Mouse (Mus musculus) left cerebral cortex, adult 9 months (tissue): Measurements from ENCODE around the gene Ganc.
A peak's percentile ranks its signal among the peaks of the same experiment; 100 is the strongest.

ENCODE experiments used
- DNase-seq, 2 experiments: peaks; one replicate each; pipeline ENCODE4 v3.0.0; 2022; ENCODE audit warnings: low spot score in 2 of 2

Ganc gene

GRCm38 (mm10) chr2:120403653-120403985 lies at the start of gene Ganc:
Gene Ganc (plus strand): TSS chr2:120403896.
- DNase-seq, result no peak

- no peak for DNase-seq
Observed at GRCm38 (mm10) chr2:120360425-120360824, 43.3 kb upstream of the Ganc start.

- no peak for DNase-seq
Observed at GRCm38 (mm10) chr2:120366501-120366900, 37.2 kb upstream of the Ganc start.

- DNase-seq, result no peak
Observed at GRCm38 (mm10) chr2:120367416-120368207, 36.1 kb upstream of the Ganc start.

- DNase-seq, result no peak
Observed at GRCm38 (mm10) chr2:120373858-120374257, 29.8 kb upstream of the Ganc start.

- DNase-seq, result no peak
Observed at GRCm38 (mm10) chr2:120386264-120386663, 17.4 kb upstream of the Ganc start.

- no peak for DNase-seq
Observed at GRCm38 (mm10) chr2:120387291-120387690, 16.4 kb upstream of the Ganc start.

- DNase-seq, result no peak
Observed at GRCm38 (mm10) chr2:120389376-120389775, 14.3 kb upstream of the Ganc start.

- no peak for DNase-seq
Observed at GRCm38 (mm10) chr2:120390934-120391333, 12.8 kb upstream of the Ganc start.

GRCm38 (mm10) chr2:120392406-120392805 lies 11.3 kb upstream of the Ganc start:
- DNase-seq, result no peak

GRCm38 (mm10) chr2:120397951-120398350 lies 5.7 kb upstream of the Ganc start:
- DNase-seq, result no peak

- no peak for DNase-seq
Observed at GRCm38 (mm10) chr2:120402813-120403212, 883 bp upstream of the Ganc start.

- peak; percentile 91 to 97 for DNase-seq
Observed at GRCm38 (mm10) chr2:120403986-120404822, 508 bp downstream of the Ganc start, which contains the start of gene Tmem87a. Gene Tmem87a (minus strand): TSS chr2:120404113.

GRCm38 (mm10) chr2:120404823-120405765 lies 1.4 kb downstream of the Ganc start:
- no peak for DNase-seq

GRCm38 (mm10) chr2:120411096-120411628 lies 7.5 kb downstream of the Ganc start:
- no peak for DNase-seq

GRCm38 (mm10) chr2:120414113-120414512 lies 10.4 kb downstream of the Ganc start:
- no peak for DNase-seq

GRCm38 (mm10) chr2:120414738-120415414 lies 11.2 kb downstream of the Ganc start:
- peak in 1 of 2 experiments; percentile 40 for DNase-seq

- DNase-seq, result no peak
Observed at GRCm38 (mm10) chr2:120424386-120424785, 20.7 kb downstream of the Ganc start.

- no peak for DNase-seq
Observed at GRCm38 (mm10) chr2:120444486-120444885, 40.8 kb downstream of the Ganc start.

- no peak for DNase-seq
Observed at GRCm38 (mm10) chr2:120446373-120446772, 42.7 kb downstream of the Ganc start.

- no peak for DNase-seq
Observed at GRCm38 (mm10) chr2:120447306-120447705, 43.6 kb downstream of the Ganc start.
